Mouse (Mus musculus): ENCODE results near the gene Gm21698.
"Not testable (repeated sequence)": the region's sequence is repeated elsewhere in the genome, so short reads cannot be mapped to it uniquely, and the experiment has no call there.

Gene Gm21698

DNA sequence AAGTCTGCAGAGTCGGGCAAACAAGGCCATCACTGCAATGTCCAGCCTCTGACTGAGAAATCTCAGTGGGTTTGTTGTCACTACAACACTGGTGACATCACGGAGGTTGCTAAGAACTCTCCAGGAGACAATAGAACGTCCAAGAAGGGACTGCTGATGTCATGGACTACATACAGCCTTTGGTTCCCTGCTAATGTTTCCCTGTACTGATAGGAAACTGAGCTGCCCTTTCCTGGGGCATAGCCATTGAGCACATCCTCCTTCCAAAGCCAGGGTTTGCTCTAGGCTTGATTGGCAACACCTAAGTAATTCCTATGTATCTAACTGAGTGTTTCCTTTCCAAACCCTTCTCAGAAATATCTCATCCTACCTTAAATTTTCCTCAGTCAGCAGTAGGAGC, at the start of gene Gm21698:
Gm21698 (minus strand) TSS at position 101 of the 400 bp plus-strand sequence.
- DNase-seq (ENCODE audit: low read depth) = not testable (repeated sequence)

DNA sequence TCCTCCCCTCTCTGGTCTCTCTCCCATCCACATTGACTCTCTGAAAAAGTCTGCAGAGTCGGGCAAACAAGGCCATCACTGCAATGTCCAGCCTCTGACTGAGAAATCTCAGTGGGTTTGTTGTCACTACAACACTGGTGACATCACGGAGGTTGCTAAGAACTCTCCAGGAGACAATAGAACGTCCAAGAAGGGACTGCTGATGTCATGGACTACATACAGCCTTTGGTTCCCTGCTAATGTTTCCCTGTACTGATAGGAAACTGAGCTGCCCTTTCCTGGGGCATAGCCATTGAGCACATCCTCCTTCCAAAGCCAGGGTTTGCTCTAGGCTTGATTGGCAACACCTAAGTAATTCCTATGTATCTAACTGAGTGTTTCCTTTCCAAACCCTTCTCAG, 34.4 kb upstream of the Gm21698 start, which contains the start of gene Gm5862:
Gm5862 (minus strand) TSS at position 101 of the 400 bp plus-strand sequence.
- DNase-seq (ENCODE audit: low read depth) = not testable (repeated sequence)

DNA sequence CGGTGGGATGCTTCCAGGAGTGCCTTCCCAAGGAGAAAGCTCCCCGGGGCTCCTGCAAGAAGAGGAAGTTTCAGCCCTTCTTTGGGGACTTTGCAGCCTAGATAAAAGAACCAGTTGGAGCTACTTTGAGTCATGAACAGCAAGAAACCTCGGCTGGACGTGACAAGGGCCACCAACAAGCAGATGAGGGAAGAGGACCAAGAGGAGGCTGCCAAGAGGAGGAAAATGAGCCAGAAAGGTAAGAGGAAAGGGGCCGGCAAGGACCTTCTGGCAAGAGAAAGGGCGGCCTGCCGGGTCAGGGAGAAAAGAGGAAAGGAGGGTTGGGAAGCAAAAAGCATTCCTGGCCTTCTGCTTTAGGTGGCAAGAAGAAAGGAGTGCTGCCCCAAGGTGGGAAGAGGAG, 19.2 kb upstream of the Gm21698 start:
- not testable (repeated sequence) for DNase-seq (ENCODE audit: low read depth)

DNA sequence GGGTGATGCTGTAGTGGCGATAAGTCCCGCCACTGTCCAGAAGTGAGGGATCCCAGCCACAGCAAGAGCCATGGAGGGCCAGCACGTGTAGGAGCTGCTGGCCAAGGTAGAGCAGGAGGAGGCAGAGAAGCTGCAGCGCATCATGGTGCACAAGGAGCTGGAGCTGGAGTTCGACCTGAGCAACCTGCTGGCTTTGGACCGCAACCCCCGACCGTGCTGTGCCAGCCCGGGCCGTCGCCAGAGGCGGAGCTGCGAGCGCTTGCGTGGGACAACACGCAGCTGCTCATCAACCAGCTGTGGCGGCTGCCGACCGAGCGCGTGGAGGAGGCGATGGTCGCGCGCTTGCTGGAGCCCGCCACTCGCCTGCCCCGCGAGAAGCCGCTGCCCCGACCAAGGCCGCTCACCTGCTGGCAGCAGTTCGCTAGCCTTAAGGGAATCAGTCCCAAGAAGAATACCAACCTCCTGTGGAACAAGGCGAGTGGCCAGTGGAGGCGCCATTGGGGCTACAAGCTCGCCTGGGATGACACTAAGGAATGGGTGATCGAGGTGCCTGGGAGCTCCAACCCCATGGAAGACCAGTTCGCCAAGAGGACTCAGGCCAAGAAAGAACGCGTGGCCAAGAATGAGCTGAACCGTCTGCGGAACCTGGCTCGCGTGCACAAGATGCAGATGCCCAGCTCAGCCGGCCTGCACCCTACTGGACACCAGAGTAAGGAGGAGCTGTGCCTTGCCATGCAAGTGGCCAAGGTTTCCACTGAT, 18.7 kb upstream of the Gm21698 start:
- not testable (repeated sequence) for DNase-seq (ENCODE audit: low read depth)

DNA sequence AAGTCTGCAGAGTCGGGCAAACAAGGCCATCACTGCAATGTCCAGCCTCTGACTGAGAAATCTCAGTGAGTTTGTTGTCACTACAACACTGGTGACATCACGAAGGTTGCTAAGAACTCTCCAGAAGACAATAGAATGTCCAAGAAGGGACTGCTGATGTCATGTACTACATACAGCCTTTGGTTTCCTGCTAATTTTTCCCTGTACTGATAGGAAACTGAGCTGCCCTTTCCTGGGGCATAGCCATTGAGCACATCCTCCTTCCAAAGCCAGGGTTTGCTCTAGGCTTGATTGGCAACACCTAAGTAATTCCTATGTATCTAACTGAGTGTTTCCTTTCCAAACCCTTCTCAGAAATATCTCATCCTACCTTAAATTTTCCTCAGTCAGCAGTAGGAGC, 16.2 kb upstream of the Gm21698 start, which contains the start of gene Gm1979:
Gm1979 (minus strand) TSS at position 101 of the 400 bp plus-strand sequence.
- DNase-seq (ENCODE audit: low read depth) = not testable (repeated sequence)

DNA sequence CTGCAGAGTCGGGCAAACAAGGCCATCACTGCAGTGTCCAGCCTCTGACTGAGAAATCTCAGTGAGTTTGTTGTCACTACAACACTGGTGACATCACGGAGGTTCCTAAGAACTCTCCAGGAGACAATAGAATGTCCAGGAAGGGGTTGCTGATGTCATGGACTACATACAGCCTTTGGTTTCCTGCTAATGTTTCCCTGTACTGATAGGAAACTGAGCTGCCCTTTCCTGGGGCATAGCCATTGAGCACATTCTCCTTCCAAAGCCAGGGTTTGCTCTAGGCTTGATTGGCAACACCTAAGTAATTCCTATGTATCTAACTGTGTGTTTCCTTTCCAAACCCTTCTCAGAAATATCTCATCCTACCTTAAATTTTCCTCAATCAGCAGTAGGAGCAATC, 15.9 kb downstream of the Gm21698 start, which contains the start of gene Gm21680:
Gm21680 (minus strand) TSS at position 101 of the 400 bp plus-strand sequence.
- not testable (repeated sequence) for DNase-seq (ENCODE audit: low read depth)

DNA sequence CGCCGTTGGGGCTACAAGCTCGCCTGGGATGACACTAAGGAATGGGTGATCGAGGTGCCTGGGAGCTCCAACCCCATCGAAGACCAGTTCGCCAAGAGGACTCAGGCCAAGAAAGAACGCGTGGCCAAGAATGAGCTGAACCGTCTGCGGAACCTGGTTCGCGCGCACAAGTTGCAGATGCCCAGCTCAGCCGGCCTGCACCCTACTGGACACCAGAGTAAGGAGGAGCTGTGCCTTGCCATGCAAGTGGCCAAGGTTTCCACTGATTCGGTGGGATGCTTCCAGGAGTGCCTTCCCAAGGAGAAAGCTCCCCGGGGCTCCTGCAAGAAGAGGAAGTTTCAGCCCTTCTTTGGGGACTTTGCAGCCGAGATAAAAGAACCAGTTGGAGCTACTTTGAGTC, 31.4 kb downstream of the Gm21698 start:
- not testable (repeated sequence) for DNase-seq (ENCODE audit: low read depth)

DNA sequence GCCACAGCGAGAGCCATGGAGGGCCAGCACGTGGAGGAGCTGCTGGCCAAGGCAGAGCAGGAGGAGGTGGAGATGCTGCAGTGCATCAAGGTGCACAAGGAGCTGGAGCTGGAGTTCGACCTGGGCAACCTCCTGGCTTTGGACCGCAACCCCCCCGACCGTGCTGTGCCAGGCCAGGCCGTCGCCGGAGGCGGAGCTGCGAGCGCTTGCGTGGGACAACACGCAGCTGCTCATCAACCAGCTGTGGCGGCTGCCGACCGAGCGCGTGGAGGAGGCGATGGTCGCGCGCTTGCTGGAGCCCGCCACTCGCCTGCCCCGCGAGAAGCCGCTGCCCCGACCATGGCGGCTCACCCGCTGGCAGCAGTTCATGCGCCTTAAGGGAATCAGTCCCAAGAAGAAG, 31.8 kb downstream of the Gm21698 start:
- not testable (repeated sequence) for DNase-seq (ENCODE audit: low read depth)

DNA sequence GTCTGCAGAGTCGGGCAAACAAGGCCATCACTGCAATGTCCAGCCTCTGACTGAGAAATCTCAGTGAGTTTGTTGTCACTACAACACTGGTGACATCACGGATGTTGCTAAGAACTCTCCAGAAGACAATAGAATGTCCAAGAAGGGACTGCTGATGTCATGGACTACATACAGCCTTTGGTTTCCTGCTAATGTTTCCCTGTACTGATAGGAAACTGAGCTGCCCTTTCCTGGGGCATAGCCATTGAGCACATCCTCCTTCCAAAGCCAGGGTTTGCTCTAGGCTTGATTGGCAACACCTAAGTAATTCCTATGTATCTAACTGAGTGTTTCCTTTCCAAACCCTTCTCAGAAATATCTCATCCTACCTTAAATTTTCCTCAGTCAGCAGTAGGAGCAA, 34.1 kb downstream of the Gm21698 start, which contains the start of gene Gm21671:
Gm21671 (minus strand) TSS at position 101 of the 400 bp plus-strand sequence.
- DNase-seq (ENCODE audit: low read depth) = not testable (repeated sequence)

DNA sequence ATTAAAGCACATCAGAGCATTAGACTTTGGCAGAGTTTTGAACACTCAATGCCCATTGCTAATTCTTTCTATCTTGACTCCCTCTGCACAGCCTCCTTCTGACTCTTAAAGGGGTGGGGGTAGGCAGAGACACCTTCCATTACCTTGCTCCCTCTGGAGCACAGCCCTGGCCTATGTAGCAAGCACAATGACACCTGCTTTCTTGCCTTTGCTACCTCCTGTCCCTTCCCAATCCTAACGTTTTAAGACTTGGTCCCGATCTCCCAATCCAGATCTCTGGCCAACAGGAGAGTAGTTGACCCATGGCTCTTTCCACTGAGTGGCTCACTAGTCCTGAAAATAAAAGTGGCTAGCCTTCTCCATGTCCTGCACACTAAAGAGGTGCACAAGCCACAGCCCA, 43.1 kb downstream of the Gm21698 start:
- not testable (repeated sequence) for DNase-seq (ENCODE audit: low read depth)

DNA sequence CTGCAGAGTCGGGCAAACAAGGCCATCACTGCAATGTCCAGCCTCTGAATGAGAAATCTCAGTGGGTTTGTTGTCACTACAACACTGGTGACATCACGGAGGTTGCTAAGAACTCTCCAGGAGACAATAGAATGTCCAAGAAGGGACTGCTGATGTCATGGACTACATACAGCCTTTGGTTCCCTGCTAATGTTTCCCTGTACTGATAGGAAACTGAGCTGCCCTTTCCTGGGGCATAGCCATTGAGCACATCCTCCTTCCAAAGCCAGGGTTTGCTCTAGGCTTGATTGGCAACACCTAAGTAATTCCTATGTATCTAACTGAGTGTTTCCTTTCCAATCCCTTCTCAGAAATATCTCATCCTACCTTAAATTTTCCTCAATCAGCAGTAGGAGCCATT, 46.2 kb downstream of the Gm21698 start, which contains the start of gene Gm21663:
Gm21663 (minus strand) TSS at position 101 of the 400 bp plus-strand sequence.
- not testable (repeated sequence) for DNase-seq (ENCODE audit: low read depth)
